Comparison of ENCODE assay signal across 9 mouse cellular contexts in genomic region chr6:48546271-48546670, GRCm38 (mm10). TPM values are rescaled to one million over a fixed set of nuclear protein-coding genes. Genes with fewer than 3 reads are reported as not detected.
DNase-seq lines count a peak whose midpoint lies in the region; ATAC-seq and TF ChIP-seq lines count a peak whose summit lies in the region.
"Had no signal": no experiment of that assay in that cellular context is flagged by ENCODE, and none has a peak within 500 bp of the region (broad histone marks: within the 10 kb centered on the region; RNA-seq: fewer than 3 reads in every experiment).

No protein-coding gene starts in this region.

- no peak overlapping the region for H3K4me3 ChIP-seq in spleen, adult 2 months (ENCODE audit: extremely low read depth, insufficient read depth, insufficient read length)
- H3K4me3 ChIP-seq in embryonic facial prominence, embryonic 10.5 days = no peak overlapping the region

- ATAC-seq in monocyte, adult 5-6 weeks (replicated peaks; ENCODE audit: insufficient number of reproducible peaks, low FRiP score, low TSS enrichment, poor library complexity, severe bottlenecking) = no peak

- H3K36me3 ChIP-seq in spleen, adult 2 months (ENCODE audit: control insufficient read depth, insufficient read depth, low read length) = no peaks in the 10 kb centered on the region
- no peaks in the 10 kb centered on the region for H3K36me3 ChIP-seq in embryonic facial prominence, embryonic 10.5 days (replicated peaks)

- no peak overlapping the region for H3K27ac ChIP-seq in spleen, adult 2 months (ENCODE audit: insufficient read depth, low read length)
- H3K27ac ChIP-seq in embryonic facial prominence, embryonic 10.5 days (replicated peaks) = no peak overlapping the region

- peak; percentile 51 for DNase-seq in gastrocnemius, adult 18-20 months (ENCODE audit: low spot score)
- no peak for DNase-seq in gastrocnemius, postnatal 25 days
- no peak for DNase-seq in spleen, adult 2 months (ENCODE audit: low read depth in 1 of 2, low spot score in 2 of 2)
- no peak for DNase-seq in spleen, postnatal 14 days (ENCODE audit: low spot score in 2 of 2)
- DNase-seq in embryonic facial prominence, embryonic 10.5 days (ENCODE audit: low spot score) = peak; percentile 54
- DNase-seq in lung, postnatal 25 days (ENCODE audit: low spot score) = peak; percentile 39
- no peak for DNase-seq in urinary bladder, postnatal 10 days (ENCODE audit: low spot score)

- no peaks in the 10 kb centered on the region for H3K27me3 ChIP-seq in spleen, adult 2 months (ENCODE audit: control insufficient read depth, insufficient read depth, low read length)
- H3K27me3 ChIP-seq in embryonic facial prominence, embryonic 10.5 days (replicated peaks; ENCODE audit: low read depth, poor library complexity, severe bottlenecking) = no peaks in the 10 kb centered on the region

- no peaks in the 10 kb centered on the region for H3K4me1 ChIP-seq in spleen, adult 2 months (ENCODE audit: control insufficient read depth, insufficient read depth, insufficient read length)
- H3K4me1 ChIP-seq in embryonic facial prominence, embryonic 10.5 days = peaks cover 28% of the 10 kb centered on the region

- WGBS in spleen, adult 2 months = 13% methylated on average over 1 of the region's 1 CpGs
- WGBS in embryonic facial prominence, embryonic 10.5 days = 61% methylated on average over 1 of the region's 1 CpGs

- TF ChIP-seq CTCF in spleen, adult 2 months (IDR thresholded peaks at IDR 0.05; ENCODE audit: extremely low read depth, insufficient read depth, insufficient read length, insufficient replicate concordance) = peak; percentile 39; the same call in 1 of the 2 replicates

- no peak for TF ChIP-seq POLR2A in spleen, adult 2 months (IDR thresholded peaks at IDR 0.05; ENCODE audit: low read depth, low read length)

- H3K9me3 ChIP-seq in embryonic facial prominence, embryonic 10.5 days = no peaks in the 10 kb centered on the region

RNA-seq across cellular contexts. Expression of gene Lrrc61, which starts 8.3 kb away (rescaled TPM):
- total RNA-seq in gastrocnemius, adult 18-20 months (2021) = 10 to 100 TPM; 21.1 to 25.5 TPM
- total RNA-seq in gastrocnemius, postnatal 25 days (2021) = 10 to 100 TPM; 14.0 to 15.0 TPM
- polyA plus RNA-seq in spleen, adult 2 months (2012; rRNA removed) = 22.9 and 38.8 TPM in 2 replicates
- polyA plus RNA-seq in embryonic facial prominence, embryonic 10.5 days (2016; fragmentation: Nextera tagmentation; extraction: Ambion mirVana) = 17.7 and 18.9 TPM in 2 replicates
- 11.2 to 24.6 TPM (median 14.3 TPM) in 3 replicates for total RNA-seq in monocyte, adult 5-6 weeks (2017)

RNA-seq across cellular contexts. Expression of gene Atp6v0e2, which starts 8.9 kb away (rescaled TPM):
- total RNA-seq in gastrocnemius, adult 18-20 months (2021) = 10 to 100 TPM; 38.5 to 46.1 TPM
- total RNA-seq in gastrocnemius, postnatal 25 days (2021) = 10 to 100 TPM; 43.0 to 45.0 TPM
- polyA plus RNA-seq in spleen, adult 2 months (2012; rRNA removed) = 1.7 and 1.8 TPM in 2 replicates
- 22.7 and 24.1 TPM in 2 replicates for polyA plus RNA-seq in embryonic facial prominence, embryonic 10.5 days (2016; fragmentation: Nextera tagmentation; extraction: Ambion mirVana)
- 1.8 TPM in 1 of 3 replicates, not detected in the others for total RNA-seq in monocyte, adult 5-6 weeks (2017)

RNA-seq across cellular contexts. Expression of gene Rarres2, which starts 26.3 kb away (rescaled TPM):
- total RNA-seq in gastrocnemius, adult 18-20 months (2021) = 10 to 100 TPM; 14.6 to 24.8 TPM
- 10 to 100 TPM; 19.7 to 35.5 TPM for total RNA-seq in gastrocnemius, postnatal 25 days (2021)
- 44.3 and 45.5 TPM in 2 replicates for polyA plus RNA-seq in spleen, adult 2 months (2012; rRNA removed)
- polyA plus RNA-seq in embryonic facial prominence, embryonic 10.5 days (2016; fragmentation: Nextera tagmentation; extraction: Ambion mirVana) = 2.5 and 3.0 TPM in 2 replicates
- not detected in 3 replicates for total RNA-seq in monocyte, adult 5-6 weeks (2017)

RNA-seq across cellular contexts. Expression of gene Gm45021, which starts 43.1 kb away (rescaled TPM):
- not detected for total RNA-seq in gastrocnemius, adult 18-20 months (2021)
- not detected for total RNA-seq in gastrocnemius, postnatal 25 days (2021)
- not detected in 2 replicates for polyA plus RNA-seq in spleen, adult 2 months (2012; rRNA removed)
- polyA plus RNA-seq in embryonic facial prominence, embryonic 10.5 days (2016; fragmentation: Nextera tagmentation; extraction: Ambion mirVana) = not detected in 2 replicates
- not detected in 3 replicates for total RNA-seq in monocyte, adult 5-6 weeks (2017)
- polyA plus RNA-seq: heart, embryonic 16.5 days had no signal

RNA-seq across cellular contexts. Expression of gene Repin1, which starts 47.4 kb away (rescaled TPM):
- total RNA-seq in gastrocnemius, adult 18-20 months (2021) = 10 to 100 TPM; 30.6 to 31.9 TPM
- 10 to 100 TPM; 21.0 to 23.0 TPM for total RNA-seq in gastrocnemius, postnatal 25 days (2021)
- 12.4 and 15.8 TPM in 2 replicates for polyA plus RNA-seq in spleen, adult 2 months (2012; rRNA removed)
- 50.7 and 56.2 TPM in 2 replicates for polyA plus RNA-seq in embryonic facial prominence, embryonic 10.5 days (2016; fragmentation: Nextera tagmentation; extraction: Ambion mirVana)
- 0.85 to 5.5 TPM (median 2.1 TPM) in 3 replicates for total RNA-seq in monocyte, adult 5-6 weeks (2017)

Comparison
In these comparisons a context has a peak if more than half of its experiments do, and no peak if none do; other contexts are left out.
1. DNase-seq: peak in gastrocnemius, adult 18-20 months (single experiment), embryonic facial prominence, embryonic 10.5 days (single experiment) and lung, postnatal 25 days (single experiment); none in gastrocnemius, postnatal 25 days (single experiment), spleen, adult 2 months (0 of 2), spleen, postnatal 14 days (0 of 2) and urinary bladder, postnatal 10 days (single experiment).
2. RNA of gene Atp6v0e2, which starts 8.9 kb away (total RNA-seq): 38.5 to 46.1 TPM in gastrocnemius, adult 18-20 months and 43.0 to 45.0 TPM in gastrocnemius, postnatal 25 days; 1.8 TPM in monocyte, adult 5-6 weeks; every median in the first group is over 10 times any median in the second.
3. RNA of gene Rarres2, which starts 26.3 kb away (total RNA-seq): 19.7 to 35.5 TPM in gastrocnemius, postnatal 25 days and 14.6 to 24.8 TPM in gastrocnemius, adult 18-20 months; not detected in monocyte, adult 5-6 weeks; every median in the first group is over 10 times any median in the second.